Mouse (Mus musculus) limb, embryonic 14.5 days (tissue): Measurements from ENCODE around the gene Mea1. TPM values are rescaled to one million over a fixed set of nuclear protein-coding genes. Genes with fewer than 3 reads are reported as not detected.

Experiments used
- ATAC-seq: fragments of 200-750 bp; cut with Nextera tagmentation; 2 replicates; pipeline ENCODE4 v1.8.0; 2017; ENCODE audit warnings: low read depth, moderate number of reproducible peaks, moderate TSS enrichment; ENCODE audit not compliant: low FRiP score
- DNase-seq: peaks from one replicate; pipeline ENCODE4 v3.0.0-alpha.2; 2015; ENCODE audit warnings: low spot score
- H3K27ac ChIP-seq: fragments of 300-500 bp; sonication (generic); replicated peaks from 2 replicates; pipeline ENCODE4 v1.5.1; 2014; ENCODE audit warnings: low read depth, mild to moderate bottlenecking, low read length, moderate library complexity, mixed read lengths
- H3K27me3 ChIP-seq: fragments of 300-500 bp; sonication (generic); 2 replicates; pipeline ENCODE4 v1.6.1; 2014; ENCODE audit warnings: low read length, mixed read lengths; ENCODE audit not compliant: control insufficient read depth, insufficient read depth
- H3K36me3 ChIP-seq: fragments of 300-500 bp; sonication (generic); 2 replicates; pipeline ENCODE4 v1.6.1; 2014; ENCODE audit warnings: mild to moderate bottlenecking, low read length, moderate library complexity, mixed read lengths; ENCODE audit not compliant: control insufficient read depth, insufficient read depth
- H3K4me1 ChIP-seq: fragments of 300-500 bp; sonication (generic); 2 replicates; pipeline ENCODE4 v1.6.1; 2014; ENCODE audit warnings: antibody characterized with exemption, low read length, mixed read lengths; ENCODE audit not compliant: control insufficient read depth, insufficient read depth
- H3K4me2 ChIP-seq: fragments of 300-500 bp; sonication (generic); replicated peaks from 2 replicates; pipeline ENCODE4 v1.6.1; 2014; ENCODE audit warnings: low read depth, mild to moderate bottlenecking, low read length, moderate library complexity; ENCODE audit not compliant: severe bottlenecking
- H3K4me3 ChIP-seq: fragments of 300-500 bp; sonication (generic); replicated peaks from 2 replicates; pipeline ENCODE4 v1.5.1; 2014; ENCODE audit warnings: low read length
- H3K9ac ChIP-seq: fragments of 300-500 bp; sonication (generic); 2 replicates; pipeline ENCODE4 v1.6.1; 2014; ENCODE audit warnings: mild to moderate bottlenecking, low read depth, low read length, moderate library complexity; ENCODE audit not compliant: severe bottlenecking
- H3K9me3 ChIP-seq: fragments of 300-500 bp; sonication (generic); 2 replicates; pipeline ENCODE4 v1.6.1; 2016; ENCODE audit warnings: low read length; ENCODE audit not compliant: control insufficient read depth
- POLR2A ChIP-seq: fragments of 200-500 bp; IDR thresholded peaks from 2 replicates; pipeline ENCODE4 v1.8.0; 2012; ENCODE audit warnings: inconsistent platforms, mild to moderate bottlenecking, moderate library complexity, borderline replicate concordance; ENCODE audit not compliant: insufficient read depth, insufficient read length; ENCODE audit errors: extremely low read depth
- WGBS: fragments of 180-500 bp; shearing (Covaris S2); extraction: QIAGEN DNeasy Blood & Tissue Kit; methylation state at CpG from one replicate; pipeline ENCODE4 v1.1.7; 2014; 5-methylcytosine and 5-hydroxymethylcytosine counted together
- polyA plus RNA-seq, 2 experiments: library from polyadenylated mRNA; depleted of rRNA in 1 of 2; stranded (reverse) in 1 of 2; unstranded in 1 of 2; fragments of >200 nt; fragmentation: Nextera tagmentation in 1 of 2; extraction: Ambion mirVana in 1 of 2; gene quantifications; 2 replicates each; pipeline versions ENCODE4 v1.2.1 to v1.2.3; 2012 to 2014

The Mea1 gene
- polyA plus RNA-seq, 2 experiments: 97.9 to 155 TPM

DNA sequence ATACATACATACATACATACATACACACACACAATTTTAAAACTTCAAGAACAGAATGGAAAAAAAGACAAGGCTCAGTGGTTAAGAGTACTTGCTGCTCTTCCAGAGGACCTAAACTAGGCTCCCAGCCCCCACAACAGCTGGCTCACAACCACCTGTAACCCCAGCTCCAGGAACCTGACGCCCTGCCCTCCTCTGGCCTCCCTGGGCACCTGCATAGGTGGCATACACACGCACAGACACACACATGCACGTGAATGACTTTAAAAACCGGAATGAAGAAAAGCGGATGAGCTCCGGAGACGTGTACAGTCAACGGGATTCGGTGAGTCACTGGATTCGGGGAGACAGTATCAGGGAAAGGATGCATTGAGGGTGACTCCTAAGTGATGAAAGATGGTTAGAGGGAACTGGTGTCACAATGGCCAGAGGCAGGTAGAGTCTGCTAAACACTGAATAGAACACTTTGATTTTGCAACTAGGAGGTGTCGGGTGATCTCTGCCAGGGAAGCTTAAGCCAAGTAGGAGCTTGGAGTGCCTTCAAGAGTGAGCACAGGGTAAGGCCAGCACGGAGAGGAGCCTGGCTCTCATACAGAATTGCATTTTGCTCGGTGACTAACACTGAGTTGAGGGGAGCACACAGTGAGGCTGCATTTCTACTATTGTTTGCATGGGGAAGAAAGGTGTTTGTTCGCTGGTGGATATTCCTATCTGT is 27.9 kb downstream of the Mea1 start:
- WGBS: 92% methylated on average over 14 of the region's 14 CpGs
- Histone ChIP-seq H3K27ac (no peak overlapping the region), H3K9me3 (no peaks in the 10 kb centered on the region), H3K27me3 (no peaks in the 10 kb centered on the region), H3K36me3 (no peaks in the 10 kb centered on the region), H3K4me1 (peaks cover 22% of the 10 kb centered on the region), H3K9ac (no peak overlapping the region), H3K4me2 (no peak overlapping the region), H3K4me3 (no peak overlapping the region)
- DNase-seq (no peak), ATAC-seq (no peak)
- no peak for TF ChIP-seq POLR2A

DNA sequence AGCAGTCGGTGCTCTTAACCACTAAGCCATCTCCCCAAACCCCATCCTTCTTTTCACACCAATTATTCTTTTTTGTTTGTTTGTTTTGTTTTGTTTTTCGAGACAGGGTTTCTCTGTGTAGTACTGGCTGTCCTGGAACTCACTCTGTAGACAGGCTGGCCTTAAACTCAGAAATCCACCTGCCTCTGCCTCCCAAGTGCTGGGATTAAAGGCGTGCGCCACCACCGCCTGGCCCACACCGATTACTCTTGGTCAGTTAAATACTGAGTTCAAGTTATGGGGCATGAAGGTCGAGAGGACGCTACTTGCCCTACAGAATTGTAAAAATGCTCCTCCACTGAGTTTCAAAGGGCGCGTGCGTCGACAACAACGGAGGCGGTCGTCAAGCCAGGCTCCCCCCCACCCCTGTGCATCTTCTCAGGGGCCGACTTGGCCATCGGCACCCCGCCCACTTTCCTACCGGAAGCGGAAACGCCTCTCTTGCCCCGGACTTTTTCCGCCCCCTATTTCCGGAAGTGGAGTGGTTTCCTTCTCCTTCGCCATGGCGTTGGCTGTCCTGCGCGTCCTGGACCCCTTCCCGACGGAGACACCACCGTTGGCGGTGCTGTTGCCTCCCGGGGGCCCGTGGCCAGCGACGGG is 32.5 kb downstream of the Mea1 start, which contains the start of gene Pex6:
TSS of gene Pex6 (plus strand) at position 505 of the 639 bp plus-strand sequence.
- Histone ChIP-seq H3K4me1 (peaks cover 7% of the 10 kb centered on the region), H3K36me3 (peaks cover 19% of the 10 kb centered on the region), H3K9ac (peak within 1 kb of the TSS; percentile 88), H3K4me3 (peak within 1 kb of the TSS; percentile 99), H3K27ac (peak within 1 kb of the TSS; percentile 58), H3K4me2 (peak within 1 kb of the TSS; percentile 97), H3K27me3 (no peaks in the 10 kb centered on the region), H3K9me3 (no peaks in the 10 kb centered on the region)
- DNase-seq (peak; percentile 97), ATAC-seq (peak; percentile 94)
- WGBS: 7% methylated on average over 36 of the region's 36 CpGs
- peak; percentile 34; the same call in 1 of the 2 replicates for TF ChIP-seq POLR2A

DNA sequence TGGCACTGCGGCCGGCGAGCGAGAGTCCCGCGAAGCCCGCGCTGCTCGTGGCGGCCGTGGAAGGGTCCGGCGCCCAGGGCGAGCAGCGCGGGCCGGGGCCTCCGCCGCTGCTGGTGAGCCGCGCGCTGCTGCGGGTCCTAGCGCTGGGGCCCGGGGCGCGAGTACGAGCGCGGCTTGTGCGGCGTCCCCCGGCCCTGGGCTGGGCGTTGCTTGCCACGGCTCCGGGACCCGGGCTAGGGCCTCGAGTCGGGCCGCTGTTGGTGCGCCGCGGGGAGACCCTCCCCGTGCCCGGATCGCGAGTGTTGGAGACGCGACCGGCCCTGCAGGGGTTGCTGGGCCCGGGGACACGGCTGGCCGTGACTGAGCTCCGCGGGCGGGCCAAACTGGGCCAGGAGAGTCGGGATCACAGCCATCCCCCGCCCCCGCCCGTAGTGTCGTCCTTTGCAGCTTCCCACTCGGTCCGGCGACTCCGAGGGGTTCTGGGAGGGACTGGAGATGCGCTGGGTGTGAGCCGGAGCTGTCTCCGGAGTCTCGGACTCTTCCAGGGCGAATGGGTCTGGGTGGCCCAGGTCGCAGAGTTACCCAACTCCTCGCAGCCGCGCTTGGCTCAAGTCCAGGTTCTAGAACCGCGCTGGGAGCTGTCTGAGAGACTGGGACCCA is 33.1 kb downstream of the Mea1 start:
- H3K4me3 ChIP-seq: peak overlapping the region; percentile 99
- peak overlapping the region; percentile 88 for H3K9ac ChIP-seq
- no peaks in the 10 kb centered on the region for H3K9me3 ChIP-seq
- no peak for TF ChIP-seq POLR2A
- H3K27me3 ChIP-seq: no peaks in the 10 kb centered on the region
- DNase-seq: no peak
- WGBS: 1% methylated on average over 37 of the region's 76 CpGs
- peaks cover 25% of the 10 kb centered on the region for H3K36me3 ChIP-seq
- peak overlapping the region; percentile 97 for H3K4me2 ChIP-seq
- peaks cover 7% of the 10 kb centered on the region for H3K4me1 ChIP-seq
- peak overlapping the region; percentile 58 for H3K27ac ChIP-seq
- peak; percentile 47 for ATAC-seq

DNA sequence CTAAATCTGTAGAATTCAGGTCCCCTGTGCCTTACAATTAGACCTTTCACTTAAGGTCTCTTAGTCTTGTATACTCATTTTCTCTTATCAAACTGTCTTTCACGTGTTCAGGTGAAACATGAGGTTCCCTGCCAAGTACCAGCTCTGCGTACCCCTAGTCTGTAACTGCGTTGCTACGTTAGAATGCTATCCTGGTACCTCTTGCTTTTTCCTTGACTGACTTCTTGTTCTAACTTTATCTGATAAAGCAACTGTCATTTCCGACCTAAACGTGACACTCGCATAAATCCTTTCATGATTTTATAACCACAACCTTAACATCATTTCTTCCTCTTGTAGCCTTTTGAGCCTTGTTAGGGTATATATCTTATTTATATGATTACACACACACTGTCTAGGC is 33.8 kb downstream of the Mea1 start:
- Histone ChIP-seq H3K27ac (no peak overlapping the region), H3K27me3 (no peaks in the 10 kb centered on the region), H3K9me3 (no peaks in the 10 kb centered on the region), H3K4me2 (peak overlapping the region; percentile 97), H3K4me3 (peak overlapping the region; percentile 99), H3K4me1 (peaks cover 7% of the 10 kb centered on the region), H3K36me3 (peaks cover 30% of the 10 kb centered on the region), H3K9ac (peak overlapping the region; percentile 88)
- no peak for DNase-seq
- 73% methylated on average over 7 of the region's 7 CpGs for WGBS
- TF ChIP-seq POLR2A: no peak
- ATAC-seq: no peak

DNA sequence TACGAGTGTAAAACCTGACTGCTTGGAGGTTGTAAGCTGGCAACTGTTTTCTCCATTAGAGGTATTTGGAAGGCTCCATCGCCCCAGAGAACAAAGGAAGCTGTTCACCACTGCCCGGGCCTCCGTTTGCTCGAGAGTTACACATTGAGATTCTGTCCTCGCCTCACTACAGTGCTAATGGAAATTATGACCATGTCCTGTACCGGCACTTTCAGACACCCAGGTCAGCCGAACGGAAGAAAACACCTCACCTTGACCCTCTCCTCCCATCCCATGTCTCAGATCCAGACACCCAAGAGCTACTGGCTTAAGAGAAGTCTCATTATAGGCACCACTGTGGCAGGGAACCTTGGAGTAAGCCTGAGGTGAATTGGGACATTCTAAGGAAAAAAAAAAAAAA is 35.3 kb downstream of the Mea1 start:
- Histone ChIP-seq H3K9me3 (no peaks in the 10 kb centered on the region), H3K36me3 (peaks cover 35% of the 10 kb centered on the region)
- no peak for ATAC-seq

More for the DNA sequence above, 35.3 kb downstream of the Mea1 start:
- Histone ChIP-seq H3K4me1 (peaks cover 7% of the 10 kb centered on the region), H3K27me3 (no peaks in the 10 kb centered on the region), H3K9ac (no peak overlapping the region), H3K4me2 (no peak overlapping the region), H3K27ac (no peak overlapping the region), H3K4me3 (no peak overlapping the region)
- no peak for DNase-seq
- no peak for TF ChIP-seq POLR2A
- 91% methylated on average over 9 of the region's 9 CpGs for WGBS
